Mouse (Mus musculus) naive thymus-derived CD4-positive, alpha-beta T cell, adult 2 months (primary cell): ENCODE data around the gene Kat8.
"Not testable (repeated sequence)": the region's sequence is repeated elsewhere in the genome, so short reads cannot be mapped to it uniquely, and the experiment has no call there.

Experiments
- DNase-seq: peaks from one replicate; pipeline ENCODE4 v3.0.0-alpha.2; 2011; ENCODE audit warnings: low read depth

Gene Kat8

DNA sequence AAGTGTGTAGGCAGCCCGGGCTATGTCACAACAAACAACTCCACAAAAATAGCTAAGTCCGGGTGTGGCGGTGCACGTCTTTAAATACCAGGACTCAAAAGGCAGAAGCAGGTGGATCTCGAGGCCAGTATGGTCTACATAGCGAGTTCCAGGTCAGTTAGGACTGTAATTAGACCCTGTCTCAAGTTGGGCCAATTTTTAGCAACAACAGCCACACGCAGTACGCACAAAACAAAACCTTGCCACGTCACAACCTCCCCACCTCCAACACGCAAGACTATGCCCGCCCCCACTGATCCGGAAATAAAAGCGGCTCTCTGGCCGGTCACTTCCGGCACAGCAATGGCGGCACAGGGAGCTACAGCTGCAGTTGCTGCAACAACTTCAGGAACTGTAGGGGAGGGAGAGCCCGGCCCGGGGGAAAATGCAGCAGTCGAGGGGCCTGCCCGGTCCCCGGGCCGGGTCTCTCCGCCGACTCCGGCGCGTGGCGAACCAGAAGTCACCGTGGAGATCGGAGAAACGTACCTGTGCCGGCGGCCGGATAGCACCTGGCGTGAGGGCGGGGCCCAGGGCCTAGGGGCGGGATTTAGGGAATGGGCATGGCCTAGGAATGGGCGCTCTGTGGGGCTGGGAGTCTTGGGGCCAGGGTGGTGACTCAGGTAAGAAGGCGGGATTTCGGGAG, at the start of gene Kat8:
Gene Kat8, plus strand, starts transcription at position 327 of the 682 bp plus-strand sequence.
- DNase-seq, result peak; percentile 93

DNA sequence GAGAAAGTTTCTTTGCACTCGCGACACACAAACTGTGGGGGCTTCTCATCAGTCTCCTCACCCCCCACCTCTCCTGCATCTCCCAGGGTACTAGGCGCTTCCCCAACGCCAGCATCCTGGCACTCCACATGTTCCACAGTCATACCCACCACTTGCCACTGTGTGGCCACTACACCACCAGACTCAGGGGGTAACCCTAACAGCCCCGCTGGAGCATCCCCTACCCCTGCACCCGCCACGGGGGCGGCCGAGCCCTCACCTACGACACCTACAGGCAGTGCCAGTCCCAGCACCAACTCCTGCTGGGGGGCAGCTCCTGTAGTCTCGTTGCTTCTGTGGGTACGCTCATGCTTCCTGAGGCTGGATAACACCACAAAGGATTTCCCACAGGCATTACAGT, 45.9 kb upstream of the Kat8 start:
- no peak for DNase-seq

DNA sequence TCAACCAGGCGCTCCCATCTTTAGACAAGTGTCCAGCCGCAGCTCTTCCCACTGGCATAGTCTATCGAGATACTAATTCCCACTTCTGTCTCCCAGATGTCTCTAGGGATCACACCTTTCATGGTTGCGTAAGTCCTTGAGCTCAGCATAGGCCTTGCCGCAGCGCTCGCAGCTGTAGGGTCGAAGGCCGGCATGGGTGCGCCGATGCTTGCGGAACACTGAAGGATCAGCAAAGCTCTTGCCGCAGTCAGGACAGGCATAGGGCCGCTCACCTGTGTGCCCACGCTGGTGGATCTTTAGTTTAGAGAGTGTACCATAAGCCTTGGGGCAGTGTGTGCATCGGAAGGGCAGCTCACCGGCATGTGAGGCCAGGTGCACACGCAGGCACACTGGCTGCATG, 44.7 kb upstream of the Kat8 start:
- no peak for DNase-seq

DNA sequence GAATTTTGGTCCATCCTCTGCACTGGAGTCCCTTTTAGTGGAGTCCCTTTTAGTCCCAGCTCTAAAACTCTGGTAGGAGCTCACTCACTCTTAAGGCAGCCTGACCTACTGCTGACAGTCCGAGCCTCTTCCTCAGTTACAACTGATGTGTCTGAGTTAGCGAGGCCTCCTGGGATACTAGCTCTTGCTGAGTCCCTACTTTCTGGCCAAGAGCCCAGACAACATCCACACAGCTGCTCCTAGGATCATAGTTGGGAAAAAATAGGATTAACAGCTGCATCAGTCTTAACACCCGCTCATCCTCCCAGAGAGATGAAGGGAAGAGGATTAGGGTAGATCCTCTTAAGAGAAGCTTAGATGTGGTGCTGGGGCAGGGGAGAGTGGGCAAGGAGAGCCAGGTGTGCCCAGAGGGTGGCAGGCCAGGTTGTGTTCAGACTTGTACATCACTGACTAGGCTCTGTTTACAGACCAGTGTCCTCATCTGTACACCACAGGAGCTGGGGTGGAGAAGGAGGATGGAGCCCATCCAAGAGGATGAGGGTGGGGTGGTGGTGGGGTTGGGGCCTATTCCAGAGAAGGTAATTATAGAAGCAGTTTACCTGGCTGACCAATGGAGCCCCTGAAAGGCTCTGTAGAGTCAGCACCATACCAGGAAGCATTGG, 43.0 kb upstream of the Kat8 start:
- DNase-seq, result no peak

DNA sequence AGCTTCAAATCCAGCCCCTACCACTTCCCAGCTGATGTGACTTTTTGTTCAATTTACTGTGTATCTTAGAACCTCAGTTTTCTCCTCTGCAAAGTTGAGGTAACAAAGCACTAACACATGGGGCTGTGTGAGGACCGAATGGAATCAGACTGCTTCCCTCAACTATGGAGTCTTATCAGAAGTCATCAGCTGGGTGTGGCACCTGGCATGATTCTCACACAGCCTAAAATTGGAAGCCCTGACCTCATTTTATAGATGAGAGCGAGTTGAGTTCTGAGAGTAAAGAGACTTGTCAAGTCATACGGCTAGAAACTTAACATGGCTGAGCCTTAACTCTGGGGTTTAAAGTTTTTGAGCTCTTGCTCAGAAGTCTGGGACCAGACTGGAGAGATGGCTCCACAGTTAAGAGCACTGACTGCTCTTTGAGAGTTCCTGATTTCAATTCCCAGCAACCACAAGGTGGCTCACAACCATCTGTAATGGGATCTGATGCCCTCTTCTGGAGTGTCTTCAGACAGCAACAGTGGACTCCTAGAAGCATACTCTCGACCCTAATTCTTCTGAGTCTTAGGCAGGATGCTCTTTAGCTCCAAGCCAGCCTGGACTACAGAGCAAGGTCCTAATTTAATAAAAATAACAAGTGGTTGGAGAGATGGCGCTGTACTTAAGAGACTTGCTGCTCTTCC, 42.0 kb upstream of the Kat8 start:
- DNase-seq, result no peak

DNA sequence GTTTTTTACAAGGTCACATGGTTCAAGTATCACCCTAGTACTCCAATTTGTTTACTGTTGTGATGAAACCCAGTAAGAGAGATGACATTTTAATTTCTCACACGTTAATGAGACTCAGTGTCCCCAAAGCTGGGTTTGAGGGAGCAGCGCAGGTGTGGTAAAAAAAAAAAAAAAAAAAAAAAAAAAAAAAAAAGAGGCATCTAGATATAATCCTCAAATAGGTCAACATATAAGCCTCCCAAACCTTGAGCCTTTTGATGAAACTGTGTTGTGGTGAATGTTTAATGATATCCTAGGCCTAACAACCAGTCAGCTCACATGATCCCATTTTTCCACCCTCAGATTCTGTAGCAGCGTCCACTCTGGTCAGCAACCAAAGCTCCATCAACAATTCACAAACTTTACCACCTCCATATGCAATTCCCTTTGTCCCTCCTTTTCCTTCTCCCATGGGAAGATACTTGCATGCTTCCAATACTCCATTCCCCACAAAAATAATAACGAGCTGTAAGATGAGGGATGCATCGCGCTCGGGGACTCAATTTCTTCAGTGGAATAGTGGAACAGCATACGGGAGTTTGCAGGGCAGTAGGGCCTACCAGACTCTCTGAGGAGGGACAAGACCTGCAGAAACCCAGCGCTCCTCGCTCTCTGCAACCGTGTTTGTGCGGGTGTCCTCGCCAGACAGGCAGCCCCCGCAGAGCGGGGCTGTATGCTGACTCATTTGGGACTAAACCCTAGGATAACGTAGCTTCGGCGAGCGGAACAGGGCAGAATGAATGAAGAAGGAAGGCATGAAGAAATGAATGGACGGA, 37.3 kb upstream of the Kat8 start:
- no peak for DNase-seq

DNA sequence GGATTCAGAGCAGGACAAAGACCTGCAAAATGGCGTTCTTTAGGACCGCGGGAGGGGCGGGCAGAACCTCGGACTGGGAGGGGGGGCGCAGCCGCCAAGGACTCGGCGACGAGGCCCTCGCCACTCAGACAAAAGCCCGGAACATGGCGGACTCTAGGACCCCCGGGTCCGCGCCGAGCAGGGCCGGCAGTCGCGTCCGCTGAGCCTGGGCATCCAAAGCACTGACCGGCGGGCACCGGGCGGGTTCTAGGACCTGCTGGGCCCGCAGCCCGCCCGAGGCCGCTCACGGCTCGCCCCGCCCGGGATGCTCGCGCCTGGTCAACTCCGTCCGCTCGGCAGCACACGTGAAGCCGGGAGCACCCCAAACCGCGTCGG, 36.7 kb upstream of the Kat8 start:
- DNase-seq, result peak; percentile 84

DNA sequence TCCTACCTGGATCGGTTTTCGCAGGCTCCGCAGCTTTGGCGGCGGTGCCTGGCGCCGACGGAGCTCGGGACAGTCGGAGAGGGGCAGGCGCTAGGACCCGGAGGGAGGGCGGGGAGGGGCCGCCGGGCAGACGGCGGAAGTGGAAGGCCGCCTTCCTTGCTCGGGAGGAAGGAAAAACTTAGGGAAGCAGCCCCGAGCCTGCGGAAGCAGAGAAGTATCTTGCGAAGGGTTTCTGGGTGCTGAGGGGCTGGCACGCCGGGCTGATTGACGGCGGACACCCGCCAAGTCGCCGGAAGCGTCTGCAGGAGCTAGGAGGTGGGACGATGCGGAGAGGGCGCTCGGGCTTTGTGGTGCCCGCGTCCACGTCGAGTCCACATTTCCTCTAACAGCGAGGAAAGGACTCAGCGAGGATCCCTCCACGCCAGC, 36.3 kb upstream of the Kat8 start, which contains the start of gene Zfp646:
Gene Zfp646, plus strand, starts transcription at position 181 of the 426 bp plus-strand sequence.
- DNase-seq, result peak; percentile 86

DNA sequence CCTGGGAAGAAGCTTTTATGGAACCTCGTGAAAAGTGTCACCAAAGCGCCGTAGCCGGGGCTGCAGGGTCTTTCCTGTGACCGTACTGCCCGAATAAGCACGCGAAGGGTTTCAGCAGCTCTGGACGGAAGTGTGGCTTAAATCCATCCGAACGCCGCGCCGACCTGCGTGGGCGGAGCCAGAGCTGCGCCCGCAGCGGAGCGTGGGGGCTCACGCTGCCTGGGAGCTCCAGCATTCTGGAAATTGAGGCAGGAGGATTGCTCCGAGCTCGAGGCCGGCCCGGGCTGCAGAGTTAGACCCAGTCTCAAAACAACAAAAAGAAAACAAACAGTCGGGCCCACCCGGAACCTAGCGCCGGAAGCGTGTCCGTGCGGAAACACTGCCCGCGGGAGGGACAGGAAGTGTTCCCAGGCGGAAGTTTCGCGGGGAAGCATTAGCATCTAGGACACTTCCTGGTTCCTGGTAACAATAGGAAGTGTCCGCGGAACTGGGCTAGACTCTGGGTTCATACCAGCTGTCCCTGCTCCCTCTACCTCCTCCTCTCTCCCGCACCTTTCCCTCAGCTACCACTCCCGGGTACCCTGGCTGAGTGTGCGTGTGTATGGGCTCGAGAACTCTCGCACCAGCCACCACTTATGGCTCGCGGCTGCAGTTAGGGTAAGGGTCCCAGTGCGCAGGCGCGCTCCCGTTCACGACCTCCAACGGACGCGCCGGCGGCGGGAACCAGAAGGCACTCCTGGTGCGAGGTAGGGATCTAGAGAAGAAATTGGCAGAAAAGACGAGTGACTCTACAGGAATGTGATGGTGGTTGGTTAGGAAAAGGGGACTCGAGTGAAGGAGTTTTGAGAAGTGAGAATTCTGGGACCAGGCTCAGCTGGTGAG, 35.6 kb upstream of the Kat8 start, which contains the start of gene Zfp668:
Gene Zfp668, minus strand, starts transcription at position 362 of the 882 bp plus-strand sequence.
- DNase-seq, result peak; percentile 92

DNA sequence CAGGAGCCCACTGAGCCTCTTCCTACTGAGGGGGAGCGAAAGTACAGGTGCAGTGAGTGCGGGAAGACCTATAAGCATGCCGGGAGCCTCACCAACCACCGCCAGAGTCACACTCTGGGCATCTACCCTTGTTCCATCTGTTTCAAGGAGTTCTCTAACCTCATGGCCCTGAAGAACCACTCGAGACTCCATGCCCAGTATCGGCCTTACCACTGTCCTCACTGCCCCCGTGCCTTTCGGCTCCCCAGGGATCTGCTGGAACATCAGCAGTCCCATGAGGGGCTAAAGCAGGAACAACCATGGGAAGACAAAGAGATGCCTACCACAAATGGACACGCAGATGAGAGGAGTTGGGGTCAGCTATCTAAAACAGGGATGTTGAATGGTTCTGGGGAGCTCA, 33.0 kb upstream of the Kat8 start:
- no peak for DNase-seq

DNA sequence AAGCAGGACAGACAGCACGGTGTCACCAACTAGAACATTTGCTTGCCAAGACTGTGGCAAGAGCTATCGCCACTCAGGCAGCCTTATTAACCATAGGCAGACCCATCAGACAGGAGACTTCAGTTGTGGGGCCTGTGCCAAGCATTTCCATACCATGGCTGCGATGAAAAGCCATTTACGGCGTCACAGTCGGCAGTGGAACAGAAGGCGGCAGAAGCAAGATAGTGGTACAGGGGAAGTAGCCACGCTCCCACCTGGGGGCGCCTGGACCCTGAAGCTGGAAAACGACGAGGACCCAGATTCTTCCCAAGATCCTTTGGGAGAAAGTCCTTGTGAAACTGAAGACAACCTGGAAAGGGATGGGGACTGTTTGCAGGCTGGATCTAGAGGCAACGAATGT, 31.9 kb upstream of the Kat8 start:
- DNase-seq, result no peak

DNA sequence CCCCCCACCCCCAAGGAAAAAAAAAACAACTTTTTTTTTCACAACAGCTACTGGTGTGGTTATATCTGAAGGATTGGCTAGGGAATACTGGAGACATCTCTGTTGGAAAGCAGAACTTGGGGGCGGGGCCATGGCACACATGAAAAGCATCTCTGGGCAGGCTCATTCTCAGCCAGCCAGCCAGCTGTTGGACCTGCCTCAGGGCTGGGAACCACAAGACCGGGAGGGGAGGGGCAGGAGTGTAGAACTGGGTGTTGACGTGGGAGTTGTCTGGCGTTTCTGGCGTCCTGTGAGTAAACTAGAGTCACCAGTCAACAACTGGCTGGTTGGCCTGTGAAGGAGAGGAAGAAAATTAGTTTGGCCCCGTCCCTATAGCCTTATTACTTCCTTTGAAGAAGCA, 26.4 kb upstream of the Kat8 start:
- DNase-seq, result no peak

DNA sequence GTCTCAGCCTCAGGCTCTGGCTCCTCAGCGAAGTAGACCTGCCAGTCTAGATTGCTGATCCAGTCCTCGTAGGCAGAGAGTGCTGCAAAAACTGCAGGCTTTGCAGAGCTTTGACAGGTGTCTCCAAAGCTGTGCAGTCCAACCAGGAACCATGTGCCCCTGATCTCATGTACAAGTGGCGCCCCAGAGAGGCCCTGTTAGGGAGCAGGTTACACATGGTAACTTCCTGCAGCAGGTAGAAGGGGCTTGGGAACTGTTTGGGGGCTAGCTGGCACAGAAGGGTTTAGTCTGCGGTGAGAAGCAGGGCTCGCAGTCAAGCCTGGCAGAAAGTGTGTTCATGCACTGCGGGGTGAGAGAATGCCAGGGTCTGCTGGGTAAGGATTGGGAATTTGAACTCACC, 25.8 kb upstream of the Kat8 start:
- DNase-seq, result no peak

DNA sequence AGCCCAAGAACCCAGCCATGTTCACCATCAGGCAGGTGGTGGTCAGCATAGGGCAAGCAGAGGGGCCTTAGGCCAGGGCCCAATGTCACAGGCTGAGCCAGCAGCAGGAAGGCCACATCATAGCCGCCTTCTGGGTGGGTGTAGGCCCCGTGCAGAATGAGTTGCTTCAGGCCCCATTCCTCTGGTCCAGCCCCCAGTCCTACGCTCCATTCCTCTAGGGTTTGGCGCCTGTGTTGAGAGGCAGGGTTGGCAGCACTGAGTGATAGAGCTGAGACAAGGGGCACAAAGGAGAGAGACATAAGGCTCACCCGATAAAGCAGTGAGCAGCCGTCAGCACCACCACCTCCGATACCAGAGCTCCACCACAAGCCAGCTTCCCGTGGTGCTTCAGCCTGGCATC, 25.1 kb upstream of the Kat8 start:
- DNase-seq, result no peak

DNA sequence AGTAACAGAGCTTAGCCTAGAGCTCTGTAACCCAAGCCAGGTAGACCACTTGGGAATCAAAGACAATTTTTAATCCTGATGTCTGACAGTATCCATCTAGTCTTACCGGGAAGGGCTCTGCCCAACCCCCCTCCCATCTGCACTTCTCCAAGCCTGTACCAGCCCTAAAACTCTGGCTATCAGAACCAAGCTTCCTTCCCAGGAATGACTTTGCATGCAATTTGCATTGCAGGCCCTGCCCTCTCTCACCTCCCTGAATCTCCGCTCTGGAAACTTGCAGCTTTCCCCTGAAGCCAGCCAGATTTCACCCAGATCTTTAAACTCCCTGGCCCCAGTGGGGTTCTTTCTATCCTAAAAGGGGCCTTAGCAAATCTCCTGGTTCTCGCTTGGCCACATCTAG, 24.5 kb upstream of the Kat8 start:
- DNase-seq, result no peak

DNA sequence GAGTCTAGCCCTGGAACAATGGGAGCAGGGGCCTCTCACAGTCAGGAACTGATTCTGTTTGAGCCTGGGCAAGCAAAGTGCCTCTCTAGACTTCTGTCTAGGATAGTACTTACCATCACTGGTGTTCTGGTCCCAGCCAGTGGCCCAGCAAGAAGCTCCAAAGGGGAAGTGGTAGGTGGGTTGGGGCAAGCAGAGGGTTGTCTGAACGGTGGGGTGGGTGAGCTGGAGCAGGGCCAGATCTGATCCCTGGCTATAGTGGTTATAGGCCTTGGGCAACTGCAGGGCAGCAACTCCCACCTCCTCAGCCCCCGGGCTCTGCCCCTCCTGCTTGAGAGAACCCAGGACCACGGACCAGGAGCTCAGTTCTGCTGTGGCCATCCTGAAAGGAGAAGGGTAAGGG, 23.5 kb upstream of the Kat8 start:
- DNase-seq, result no peak

DNA sequence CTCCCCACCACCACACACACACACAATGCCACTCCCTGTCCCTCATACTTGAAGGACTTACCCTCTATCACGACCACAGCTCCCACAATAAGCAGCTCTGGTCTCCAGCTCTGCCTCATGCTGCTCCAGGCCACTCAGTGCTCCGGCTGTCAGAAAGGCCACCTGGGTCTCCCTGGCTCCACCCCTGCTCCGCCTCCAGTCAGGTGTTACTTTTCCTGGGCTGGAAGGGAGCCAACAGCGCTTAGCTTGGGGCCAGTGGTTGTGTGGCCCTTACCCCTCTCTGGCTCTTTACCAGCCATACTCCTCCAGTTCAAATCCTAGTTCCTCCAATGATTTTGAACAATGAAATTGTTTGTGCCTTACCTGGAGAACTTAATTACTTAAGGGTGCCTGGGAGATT, 21.5 kb upstream of the Kat8 start, which contains the start of gene Prss53:
Gene Prss53, minus strand, starts transcription at position 173 of the 400 bp plus-strand sequence.
- no peak for DNase-seq

DNA sequence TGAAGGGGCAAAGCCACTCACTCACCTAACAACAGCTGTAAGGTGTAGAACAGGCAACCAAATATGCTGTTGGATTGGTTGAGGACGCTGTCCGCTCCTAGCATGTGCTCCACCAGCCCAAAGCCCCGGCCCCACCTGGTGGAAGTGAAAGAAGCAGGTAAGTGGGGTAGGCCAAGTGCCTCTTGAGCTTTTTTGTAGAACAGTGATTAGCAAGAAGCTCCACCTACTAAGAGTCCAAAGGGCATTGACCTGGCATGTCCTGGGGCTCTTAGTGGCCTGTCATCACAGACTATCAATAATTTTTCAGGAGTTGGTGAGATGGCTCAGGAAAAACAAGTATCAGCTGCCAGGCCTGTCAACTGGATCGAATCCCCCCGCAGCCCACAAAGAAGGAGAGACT, 17.8 kb upstream of the Kat8 start:
- no peak for DNase-seq

DNA sequence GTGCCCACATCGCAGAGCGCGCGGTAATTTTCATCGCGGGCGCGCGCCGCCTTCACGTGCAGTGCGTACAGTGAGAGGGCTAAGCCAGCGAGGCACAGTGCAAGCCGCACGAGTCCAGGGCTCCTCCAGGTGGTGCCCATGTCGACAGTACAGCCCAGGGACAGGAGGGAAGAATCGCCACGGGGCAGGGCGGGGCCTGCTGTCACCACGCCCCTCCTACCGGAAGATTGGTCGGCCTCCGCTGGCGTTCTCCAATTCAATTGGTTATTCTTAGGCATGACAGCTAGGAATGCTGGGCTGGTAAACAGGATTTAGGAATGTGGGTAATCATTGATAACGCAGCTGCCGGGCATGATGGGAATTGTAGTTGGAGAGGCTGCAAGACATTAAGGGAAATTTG, 16.9 kb upstream of the Kat8 start, which contains the start of the genes Gm21974 and Vkorc1:
Gene Gm21974, minus strand, starts transcription at position 13 of the 400 bp plus-strand sequence.
Gene Vkorc1, minus strand, starts transcription at position 176 of the 400 bp plus-strand sequence.
- DNase-seq, result peak; percentile 91

DNA sequence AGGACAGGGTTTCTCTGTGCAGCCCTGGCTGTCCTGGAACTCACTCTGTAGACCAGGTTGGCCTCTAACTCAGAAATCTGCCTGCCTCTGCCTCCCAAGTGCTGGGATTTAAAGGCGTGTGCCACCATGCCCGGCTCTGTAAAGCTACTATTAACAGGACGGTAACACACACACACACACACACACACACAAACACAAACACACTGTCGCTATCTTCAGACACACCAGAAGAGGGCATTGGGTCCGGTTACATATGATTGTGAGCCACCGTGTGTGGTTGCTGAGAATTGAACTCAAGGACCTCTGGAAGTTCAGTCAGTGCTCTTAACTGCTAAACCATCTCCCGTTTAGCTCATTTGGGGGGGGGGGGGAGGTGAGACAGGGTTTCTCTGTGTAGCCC, 16.4 kb upstream of the Kat8 start:
- DNase-seq, result not testable (repeated sequence)

DNA sequence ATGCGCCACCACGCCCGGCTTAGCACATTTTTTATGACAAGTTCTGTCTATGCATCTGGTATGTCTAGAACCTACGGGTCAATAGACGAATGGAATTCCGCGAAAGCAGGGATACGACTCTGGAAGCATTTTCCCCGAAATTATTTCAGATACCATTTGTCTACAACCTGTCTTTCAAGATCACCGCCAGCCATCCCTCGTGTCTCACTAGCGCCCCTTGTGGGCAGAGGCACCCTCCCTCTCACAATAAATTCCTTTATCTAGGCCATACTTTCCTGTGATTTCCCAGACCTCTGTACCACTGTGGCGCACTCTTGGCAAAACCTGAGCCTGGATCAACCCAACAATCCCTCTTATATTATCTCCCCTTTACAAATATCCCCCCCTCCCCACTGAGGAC, 15.9 kb upstream of the Kat8 start:
- DNase-seq, result peak; percentile 81
